Mouse (Mus musculus): ENCODE measurements around the gene Gm49333. TPM values are rescaled to one million over a fixed set of nuclear protein-coding genes. Genes with fewer than 3 reads are reported as not detected.

The Gm49333 gene
- polyA plus RNA-seq, 1 experiment = 0.17 TPM

GRCm38 (mm10) chr16:20621991-20622685 lies 10.7 kb downstream of the Gm49333 start:
- H3K4me1 ChIP-seq (ENCODE audit: control insufficient read depth, insufficient read depth, low read length) = peaks cover 9% of the 10 kb centered on the region
- no peak for TF ChIP-seq POLR2A (IDR thresholded peaks at IDR 0.05; ENCODE audit: borderline replicate concordance, extremely low read depth, low read depth, low read length)
- TF ChIP-seq CTCF (IDR thresholded peaks at IDR 0.05; ENCODE audit: insufficient read depth, low read length) = no peak
- WGBS = under 1% methylated on average over 37 of the region's 37 CpGs
- peak overlapping the region; percentile 60 for H3K4me3 ChIP-seq (replicated peaks; ENCODE audit: extremely low read depth, low read depth, low read length)
- DNase-seq = peak; percentile 67

GRCm38 (mm10) chr16:20623211-20623610 lies 11.8 kb downstream of the Gm49333 start:
- no peak overlapping the region for H3K4me3 ChIP-seq (replicated peaks; ENCODE audit: extremely low read depth, low read depth, low read length)
- DNase-seq = no peak
- WGBS = 48% methylated on average over 2 of the region's 2 CpGs
- no peak for TF ChIP-seq CTCF (IDR thresholded peaks at IDR 0.05; ENCODE audit: insufficient read depth, low read length)
- no peak for TF ChIP-seq POLR2A (IDR thresholded peaks at IDR 0.05; ENCODE audit: borderline replicate concordance, extremely low read depth, low read depth, low read length)
- H3K4me1 ChIP-seq (ENCODE audit: control insufficient read depth, insufficient read depth, low read length) = peaks cover 9% of the 10 kb centered on the region

GRCm38 (mm10) chr16:20628871-20629391 lies 17.5 kb downstream of the Gm49333 start:
- 57% methylated on average over 11 of the region's 11 CpGs for WGBS
- H3K4me3 ChIP-seq (replicated peaks; ENCODE audit: extremely low read depth, low read depth, low read length) = no peak overlapping the region
- no peaks in the 10 kb centered on the region for H3K4me1 ChIP-seq (ENCODE audit: control insufficient read depth, insufficient read depth, low read length)
- TF ChIP-seq POLR2A (IDR thresholded peaks at IDR 0.05; ENCODE audit: borderline replicate concordance, extremely low read depth, low read depth, low read length) = no peak
- no peak for TF ChIP-seq CTCF (IDR thresholded peaks at IDR 0.05; ENCODE audit: insufficient read depth, low read length)
- no peak for DNase-seq

GRCm38 (mm10) chr16:20629731-20630634 lies 18.6 kb downstream of the Gm49333 start, which contains the start of gene Ece2:
Ece2 (plus strand) TSS chr16:20629828.
- 9% methylated on average over 54 of the region's 54 CpGs for WGBS
- Histone ChIP-seq H3K4me1 (ENCODE audit: control insufficient read depth, insufficient read depth, low read length) (no peaks in the 10 kb centered on the region), H3K4me3 (replicated peaks; ENCODE audit: extremely low read depth, low read depth, low read length) (no peak within 1 kb of the TSS)
- no peak for TF ChIP-seq POLR2A (IDR thresholded peaks at IDR 0.05; ENCODE audit: borderline replicate concordance, extremely low read depth, low read depth, low read length)
- TF ChIP-seq CTCF (IDR thresholded peaks at IDR 0.05; ENCODE audit: insufficient read depth, low read length) = no peak
- DNase-seq = no peak

- Histone ChIP-seq H3K4me1 (ENCODE audit: control insufficient read depth, insufficient read depth, low read length) (0 out of 2 replicates have a peak, but pooled peaks cover 2% of the 10 kb centered on the region), H3K4me3 (replicated peaks; ENCODE audit: extremely low read depth, low read depth, low read length) (no peak overlapping the region)
- no peak for DNase-seq
- TF ChIP-seq POLR2A (IDR thresholded peaks at IDR 0.05; ENCODE audit: borderline replicate concordance, extremely low read depth, low read depth, low read length) (no peak), CTCF (IDR thresholded peaks at IDR 0.05; ENCODE audit: insufficient read depth, low read length) (no peak)
- WGBS = 66% methylated on average over 8 of the region's 8 CpGs
These were observed 26.0 kb downstream of the Gm49333 start for GRCm38 (mm10) chr16:20637410-20637809.

GRCm38 (mm10) chr16:20638367-20638766 lies 27.0 kb downstream of the Gm49333 start:
- TF ChIP-seq CTCF (IDR thresholded peaks at IDR 0.05; ENCODE audit: insufficient read depth, low read length) (no peak), POLR2A (IDR thresholded peaks at IDR 0.05; ENCODE audit: borderline replicate concordance, extremely low read depth, low read depth, low read length) (no peak)
- no peak overlapping the region for H3K4me3 ChIP-seq (replicated peaks; ENCODE audit: extremely low read depth, low read depth, low read length)
- WGBS = 76% methylated on average over 8 of the region's 8 CpGs
- no peak for DNase-seq
- H3K4me1 ChIP-seq (ENCODE audit: control insufficient read depth, insufficient read depth, low read length) = 0 out of 2 replicates have a peak, but pooled peaks cover 2% of the 10 kb centered on the region

GRCm38 (mm10) chr16:20642161-20642560 lies 30.8 kb downstream of the Gm49333 start:
- WGBS = 3% methylated on average over 8 of the region's 8 CpGs
- no peak for TF ChIP-seq POLR2A (IDR thresholded peaks at IDR 0.05; ENCODE audit: borderline replicate concordance, extremely low read depth, low read depth, low read length)
- peak; percentile 72 for TF ChIP-seq CTCF (IDR thresholded peaks at IDR 0.05; ENCODE audit: insufficient read depth, low read length)
- peak; percentile 71 for DNase-seq
- Histone ChIP-seq H3K4me1 (ENCODE audit: control insufficient read depth, insufficient read depth, low read length) (0 out of 2 replicates have a peak, but pooled peaks cover 2% of the 10 kb centered on the region), H3K4me3 (replicated peaks; ENCODE audit: extremely low read depth, low read depth, low read length) (no peak overlapping the region)

- no peak overlapping the region for H3K4me3 ChIP-seq (replicated peaks; ENCODE audit: extremely low read depth, low read depth, low read length)
- WGBS = 75% methylated on average over 7 of the region's 7 CpGs
- TF ChIP-seq CTCF (IDR thresholded peaks at IDR 0.05; ENCODE audit: insufficient read depth, low read length) (no peak), POLR2A (IDR thresholded peaks at IDR 0.05; ENCODE audit: borderline replicate concordance, extremely low read depth, low read depth, low read length) (no peak)
- DNase-seq = no peak
- 0 out of 2 replicates have a peak, but pooled peaks cover 2% of the 10 kb centered on the region for H3K4me1 ChIP-seq (ENCODE audit: control insufficient read depth, insufficient read depth, low read length)
These were observed 32.5 kb downstream of the Gm49333 start for GRCm38 (mm10) chr16:20643911-20644310.

All from lung, adult 2 months (tissue).